Mouse (Mus musculus) c-Kit-positive CD71-negative TER-119-negative erythroid progenitor cells, embryonic 14.5 days (primary cell): ENCODE results near the gene Synj2.
A peak's percentile ranks its signal among the peaks of the same experiment; 100 is the strongest.

Source experiments
- DNase-seq: peaks from one replicate; pipeline ENCODE4 v3.0.0-alpha.2; 2013; ENCODE audit warnings: low read depth

Synj2 gene

DNA sequence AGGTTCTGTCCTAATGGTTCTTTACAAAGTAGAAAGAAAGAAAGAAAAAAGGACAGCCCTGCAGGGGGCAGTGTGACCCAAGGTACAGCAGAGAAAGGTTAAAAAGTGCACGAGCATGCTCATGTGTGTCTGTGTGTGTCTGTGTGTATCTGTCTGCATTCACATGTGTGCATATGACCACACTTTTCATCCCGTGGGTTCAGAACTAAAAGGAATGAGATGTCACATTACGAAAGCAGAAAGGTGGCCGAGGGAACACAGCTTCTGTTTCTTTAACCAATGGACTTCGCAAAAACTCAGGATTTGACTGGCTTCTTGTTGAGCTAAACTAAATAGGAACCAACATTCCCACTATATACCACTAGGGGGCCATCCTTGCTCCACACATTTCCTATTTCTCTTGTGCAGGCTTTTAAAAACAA, 113.9 kb downstream of the Synj2 start:
- peak; percentile 69 for DNase-seq

DNA sequence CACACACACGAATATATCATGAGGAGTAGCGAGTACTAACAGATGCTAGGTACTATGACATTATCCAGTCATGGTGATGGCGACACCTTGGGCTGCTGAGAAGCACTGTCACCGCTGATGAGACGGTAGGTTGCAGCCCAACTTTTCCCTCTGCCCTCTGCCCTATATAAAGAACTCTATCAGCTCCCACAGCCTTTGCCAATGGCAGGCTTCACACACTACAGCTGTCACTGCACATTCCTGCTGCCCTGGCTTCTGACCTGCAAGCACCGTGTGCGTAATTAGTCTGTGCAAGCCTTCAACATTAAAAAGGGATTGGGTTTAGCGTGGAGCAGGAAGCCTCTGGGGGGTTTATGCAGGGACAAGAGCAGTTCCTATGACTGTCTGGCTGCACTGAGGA, 121.7 kb downstream of the Synj2 start:
- no peak for DNase-seq

- DNase-seq: no peak
Measured at GRCm38 (mm10) chr17:6063532-6063931, 122.5 kb downstream of the Synj2 start.

DNA sequence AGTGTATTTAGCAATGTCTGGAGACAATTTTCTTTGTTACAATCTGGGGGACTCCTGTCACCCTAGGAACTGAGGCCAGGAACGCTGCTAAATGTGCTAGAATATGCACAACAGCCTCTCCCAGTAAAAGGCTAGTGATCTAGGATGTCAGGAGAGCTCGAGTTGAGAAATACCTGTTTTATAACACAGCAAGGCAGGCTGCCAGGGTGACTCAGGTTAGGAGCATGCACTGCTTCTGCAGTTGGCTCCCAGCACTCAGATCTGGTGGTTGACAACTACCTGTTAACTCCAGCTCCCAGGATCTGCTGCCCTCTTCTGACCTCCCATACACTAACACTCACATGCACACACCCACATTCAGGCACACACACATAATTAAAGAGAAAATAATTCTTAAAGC, 124.9 kb downstream of the Synj2 start:
- DNase-seq: no peak

GRCm38 (mm10) chr17:6067613-6068012, 126.5 kb downstream of the Synj2 start:
- no peak for DNase-seq

- no peak for DNase-seq
Measured at GRCm38 (mm10) chr17:6069866-6070265, 128.8 kb downstream of the Synj2 start.

DNA sequence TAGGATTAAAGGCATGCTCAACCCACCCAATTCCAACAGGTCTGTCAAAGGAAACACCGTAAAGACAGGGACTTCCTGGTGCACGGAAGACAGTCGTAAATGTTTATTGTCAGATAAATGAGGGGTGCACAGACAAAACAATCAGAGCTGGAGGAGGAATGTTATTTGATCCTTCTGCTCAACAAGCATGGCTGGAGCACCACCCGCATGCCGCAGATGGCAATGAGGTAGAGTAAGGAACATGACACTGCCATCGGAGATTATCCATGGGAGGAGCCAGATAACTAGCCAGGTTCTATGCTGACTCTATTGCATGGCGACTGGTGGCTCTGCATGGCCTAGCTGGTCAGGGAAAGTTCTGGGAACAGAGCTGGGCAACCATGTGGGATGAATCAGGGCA, 132.3 kb downstream of the Synj2 start:
- DNase-seq: no peak

DNA sequence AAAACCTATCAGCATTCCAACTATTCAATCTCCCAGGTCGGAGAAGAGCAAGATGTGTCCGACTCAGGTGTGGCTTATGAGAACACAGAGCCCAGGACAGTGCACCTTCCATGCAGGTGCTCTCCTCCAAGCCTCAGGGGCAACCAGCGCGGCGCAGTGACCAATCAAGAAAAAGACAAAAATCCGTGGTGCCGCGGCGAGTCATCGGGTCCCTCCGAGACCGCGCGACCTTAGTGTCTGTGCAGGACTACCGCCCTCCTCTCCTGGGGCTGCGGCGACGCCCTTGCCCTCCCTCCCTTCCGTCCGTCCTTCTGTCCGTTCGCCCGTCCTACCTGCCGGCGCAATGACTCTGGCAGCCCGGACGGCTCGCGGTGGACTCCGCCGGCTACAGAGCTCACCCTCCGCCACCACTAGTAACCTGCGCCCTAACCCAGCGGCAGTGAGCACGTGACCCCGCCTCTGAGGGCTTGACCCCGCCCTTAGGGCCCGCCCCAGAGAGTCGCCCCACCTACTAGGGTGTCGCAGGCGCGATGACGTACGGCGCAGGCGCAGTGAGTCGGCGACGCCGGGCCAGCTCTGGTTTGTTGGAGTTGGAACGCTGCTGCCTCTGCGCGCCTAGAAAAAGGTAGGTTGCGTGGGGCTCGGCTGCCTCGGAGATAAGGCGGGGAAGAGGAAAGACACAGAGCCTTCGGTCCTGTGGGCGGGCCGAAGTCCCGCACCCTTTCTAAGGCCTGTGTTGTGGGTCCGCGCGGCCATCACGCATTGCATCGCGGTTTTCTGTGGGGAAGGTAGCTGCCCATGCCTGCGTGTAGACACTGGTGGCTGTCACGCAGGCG, 138.4 kb downstream of the Synj2 start, which contains the start of the genes Serac1 and Gtf2h5:
Gene Serac1, minus strand, starts transcription at position 455 of the 836 bp plus-strand sequence.
Gene Gtf2h5, plus strand, starts transcription at position 500 of the 836 bp plus-strand sequence.
- DNase-seq: peak; percentile 93

DNA sequence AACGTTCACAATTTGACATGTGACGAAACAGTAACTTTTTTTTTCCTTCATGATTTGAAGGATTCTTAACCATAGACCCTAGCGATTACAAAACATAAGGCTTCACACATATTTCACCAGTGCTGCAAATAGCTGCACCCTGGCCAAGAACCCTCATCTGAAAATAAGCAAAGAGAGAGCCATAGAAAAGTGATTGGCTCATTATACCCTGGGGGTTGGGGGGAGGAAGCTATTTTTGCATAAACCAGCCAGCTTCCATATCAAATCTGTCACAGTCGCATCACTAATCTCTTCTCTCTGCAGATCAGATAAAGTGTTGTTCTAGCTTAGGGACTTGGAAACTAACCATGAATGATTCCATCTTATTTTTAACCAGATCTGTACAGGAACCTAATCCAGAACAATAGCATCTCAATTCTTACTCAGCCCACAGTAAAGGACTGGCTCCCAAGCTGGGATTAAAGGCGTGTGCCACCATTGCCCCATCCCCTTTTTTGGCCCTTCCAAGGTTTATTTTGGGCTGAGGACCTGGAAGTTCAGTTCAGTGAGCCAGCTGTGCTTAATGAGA, 142.3 kb downstream of the Synj2 start:
- DNase-seq: no peak

DNA sequence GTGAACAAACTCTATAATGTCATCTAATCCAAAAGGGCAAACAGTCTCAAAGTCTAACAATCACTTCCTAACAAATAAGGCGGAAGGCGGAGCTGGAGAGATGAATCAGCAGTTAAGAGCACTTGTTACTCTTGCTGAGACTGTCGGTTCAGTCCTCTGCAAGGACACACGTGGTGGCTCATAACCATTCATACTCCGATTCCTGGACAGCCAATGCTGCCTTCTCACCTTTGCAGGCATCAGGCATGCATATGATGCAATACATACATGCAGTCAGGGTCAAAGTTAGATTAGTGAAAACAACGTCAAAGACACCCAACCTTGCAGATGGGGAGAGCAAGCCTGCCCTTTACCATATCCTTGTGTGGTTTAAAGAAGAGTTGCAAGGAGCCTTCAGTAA, 150.5 kb downstream of the Synj2 start:
- no peak for DNase-seq
